Mouse (Mus musculus) layer of hippocampus, postnatal 25 days (tissue): Measurements from ENCODE around the gene Oit1. TPM values are rescaled to one million over a fixed set of nuclear protein-coding genes. Genes with fewer than 3 reads are reported as not detected.

Experiments
- DNase-seq, 2 experiments: peaks; one replicate each; pipeline ENCODE4 v3.0.0; 2022; ENCODE audit warnings: mixed read lengths in 2 of 2, low spot score in 1 of 2; ENCODE audit errors: extremely low spot score in 1 of 2
- total RNA-seq, 2 experiments: library from RNA; stranded (reverse); gene quantifications; 2 replicates each; pipeline ENCODE4 v1.2.3; 2021

Oit1 gene
- total RNA-seq, 2 experiments from 2014 or later: not detected

DNA sequence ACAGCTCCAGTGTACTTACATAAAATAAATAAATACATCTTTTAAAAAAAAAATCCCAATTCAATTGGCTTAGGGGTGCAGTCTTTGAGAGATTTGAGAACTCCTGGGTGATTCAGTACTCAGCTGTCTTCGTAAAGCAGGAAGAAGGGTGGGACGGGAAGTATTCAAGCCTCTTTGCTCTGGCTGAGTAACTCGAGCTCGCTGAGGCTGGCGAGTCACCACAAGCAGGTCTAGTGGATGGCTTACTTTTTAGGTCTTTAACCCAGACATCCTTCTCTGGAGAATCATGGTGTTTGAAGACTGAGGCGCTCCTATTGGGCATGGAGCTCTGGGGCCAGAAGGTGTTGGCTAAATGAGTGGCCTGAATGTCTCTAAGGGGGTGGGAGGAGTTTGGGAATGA, 71.7 kb downstream of the Oit1 start:
- no peak for DNase-seq

DNA sequence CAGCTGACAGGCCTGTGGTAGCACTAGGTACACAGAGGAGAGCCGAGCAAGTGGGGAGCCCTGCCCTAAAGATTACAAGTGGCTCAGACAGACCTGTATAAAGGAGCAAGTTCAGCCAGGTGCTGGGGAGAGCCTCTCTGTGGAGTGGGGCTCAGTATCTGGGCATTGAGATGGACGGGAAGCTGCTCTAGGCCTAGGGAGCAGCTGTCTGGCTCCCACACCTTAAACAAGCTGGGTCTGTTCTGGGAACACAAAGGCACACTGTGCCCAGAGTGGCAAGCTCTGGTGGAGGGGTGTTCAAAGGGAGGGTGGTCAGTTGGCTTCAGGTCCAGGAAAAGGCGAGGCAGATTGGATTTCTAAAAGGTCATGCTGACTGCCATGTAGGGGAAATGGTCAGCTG, 73.5 kb downstream of the Oit1 start:
- DNase-seq: no peak

DNA sequence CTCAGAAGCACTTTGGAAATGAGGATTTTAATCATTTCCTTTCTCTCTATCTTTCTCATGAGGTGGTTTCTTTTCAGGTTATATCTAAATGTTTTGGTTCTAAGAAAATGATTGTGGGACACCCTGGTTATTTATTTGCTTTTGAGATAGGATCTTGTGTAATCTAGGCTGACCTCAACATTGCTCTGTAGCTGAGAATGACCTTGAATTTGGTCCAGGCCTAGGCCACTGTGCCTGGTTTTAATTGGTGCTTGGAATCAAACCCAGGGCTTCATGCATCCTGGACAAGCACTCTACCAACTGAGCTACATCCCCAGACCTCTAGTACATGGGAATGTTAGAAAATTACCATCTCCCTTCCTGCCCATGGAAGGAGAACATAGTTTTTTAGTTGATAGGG, 74.5 kb downstream of the Oit1 start:
- DNase-seq: no peak

DNA sequence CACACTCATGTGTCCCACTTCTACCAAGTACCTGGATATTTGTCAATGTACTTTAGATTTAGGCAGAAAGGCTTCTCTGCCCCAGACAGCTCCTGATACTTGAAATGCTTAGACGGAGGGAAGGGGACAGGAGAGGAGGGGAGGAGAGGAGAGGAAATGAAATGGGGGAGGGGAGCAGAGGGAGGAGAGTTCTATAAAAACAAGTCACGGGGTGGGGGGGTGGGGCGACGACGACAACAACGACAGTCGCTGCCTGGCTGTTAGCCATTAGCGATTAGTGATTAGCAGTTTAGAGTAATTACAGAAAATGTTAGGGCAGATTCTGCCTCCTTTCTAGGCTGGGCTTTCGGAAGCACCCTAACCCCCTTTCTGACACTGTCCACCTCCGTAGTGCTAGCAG, 75.9 kb downstream of the Oit1 start:
- DNase-seq: no peak

DNA sequence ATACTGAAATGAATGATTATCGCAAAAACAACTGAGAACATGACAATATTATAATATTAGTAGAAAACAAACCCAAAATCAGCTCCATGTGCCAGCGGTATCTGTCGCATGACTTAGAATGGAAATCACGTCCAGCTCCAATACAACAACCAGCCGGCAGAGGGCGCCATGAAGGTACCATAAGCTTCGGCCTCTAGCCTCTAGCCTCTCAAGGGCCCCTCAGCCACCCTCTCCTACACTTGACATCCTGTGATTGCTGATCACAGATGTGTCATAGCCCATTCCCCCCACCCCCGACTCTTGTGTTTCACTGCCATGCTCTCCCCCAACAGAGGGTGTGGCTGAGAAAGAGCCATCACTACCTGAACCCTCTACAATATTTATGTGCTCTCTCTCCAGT, 78.3 kb downstream of the Oit1 start:
- DNase-seq: peak in 1 of 2 experiments; percentile 69

Other genes starting within 250 kb of the Oit1 start
- 100 to 1,000 TPM; 184 to 202 TPM for gene Pdhb, start 205.7 kb downstream of the Oit1 start, total RNA-seq
- gene Kctd6, start 164.6 kb downstream of the Oit1 start, total RNA-seq: 10 to 100 TPM; 61.0 to 64.5 TPM
- gene Acox2, start 119.4 kb downstream of the Oit1 start, total RNA-seq: under 1 TPM in 1 of 2 experiments, not detected in 1; 0.37 TPM
- gene Fam107a, start 60.7 kb downstream of the Oit1 start, total RNA-seq: 100 to 1,000 TPM; 284 to 286 TPM